Mouse (Mus musculus): Measurements from ENCODE around the gene Slc36a4. TPM values are rescaled to one million over a fixed set of nuclear protein-coding genes. Genes with fewer than 3 reads are reported as not detected.

The Slc36a4 gene
- total RNA-seq, 2 experiments from 2014 or later, result 15.7 to 16.2 TPM

- DNase-seq, result no peak
- intact Hi-C loops (cut with DNase I), result no loop called here
These were observed 82.5 kb downstream of the Slc36a4 start for GRCm38 (mm10) chr9:15792076-15792475.

Other genes with a start within 250 kb of the Slc36a4 start
- gene Smco4, start 216.3 kb upstream of the Slc36a4 start, total RNA-seq (2021), result 10 to 100 TPM; 23.5 to 27.9 TPM
- under 1 TPM; 0.12 to 0.32 TPM for gene Deup1, start 81.8 kb upstream of the Slc36a4 start, total RNA-seq (2021)
- not detected for gene Mtnr1b, start 164.8 kb downstream of the Slc36a4 start, total RNA-seq (2021)

All from heart, postnatal 10 days (tissue).